Mouse (Mus musculus) left cerebral cortex, postnatal 14 days (tissue): ENCODE measurements around the gene Rbm47. TPM values are rescaled to one million over a fixed set of nuclear protein-coding genes. Genes with fewer than 3 reads are reported as not detected.
"Not testable (repeated sequence)": the region's sequence is repeated elsewhere in the genome, so short reads cannot be mapped to it uniquely, and the experiment has no call there.

Source experiments
- DNase-seq, 2 experiments: peaks; one replicate each; pipeline ENCODE4 v3.0.0; 2021 to 2022; ENCODE audit warnings: low spot score in 2 of 2, mixed read lengths in 1 of 2
- intact Hi-C: fragments of 180-260 bp; cut with DNase I; formaldehyde crosslinking; loops from one replicate; pipeline ENCODE4 v1.15.1; 2025
- long read RNA-seq, 2 experiments: library from polyadenylated mRNA; stranded (forward); transcript quantifications; one replicate each; pipeline ENCODE4 v2.0.0; 2021
- total RNA-seq, 2 experiments: library from RNA; stranded (reverse); gene quantifications; 2 replicates each; pipeline ENCODE4 v1.2.3; 2021

Gene Rbm47
- total RNA-seq: 1 to 10 TPM; 1.2 to 1.6 TPM
- long read RNA-seq, experiment 1, full-length matches to known transcripts: 1 of 1 reads
- long read RNA-seq, experiment 1, partial matches to known transcripts: 0 of 1 reads
- long read RNA-seq, experiment 1, other reads (novel, unspliced or antisense): 0 of 1 reads
- long read RNA-seq, experiment 2, full-length matches to known transcripts: 2 of 2 reads
- long read RNA-seq, experiment 2, partial matches to known transcripts: 0 of 2 reads
- long read RNA-seq, experiment 2, other reads (novel, unspliced or antisense): 0 of 2 reads

- intact Hi-C loops: no loop called here
- no peak for DNase-seq
Measured at GRCm38 (mm10) chr5:66173018-66173417, at the start of gene Rbm47. Rbm47 (minus strand) TSS chr5:66173118.

GRCm38 (mm10) chr5:66220620-66221019 is 47.7 kb upstream of the Rbm47 start:
- no peak for DNase-seq
- intact Hi-C loops: no loop called here

DNA sequence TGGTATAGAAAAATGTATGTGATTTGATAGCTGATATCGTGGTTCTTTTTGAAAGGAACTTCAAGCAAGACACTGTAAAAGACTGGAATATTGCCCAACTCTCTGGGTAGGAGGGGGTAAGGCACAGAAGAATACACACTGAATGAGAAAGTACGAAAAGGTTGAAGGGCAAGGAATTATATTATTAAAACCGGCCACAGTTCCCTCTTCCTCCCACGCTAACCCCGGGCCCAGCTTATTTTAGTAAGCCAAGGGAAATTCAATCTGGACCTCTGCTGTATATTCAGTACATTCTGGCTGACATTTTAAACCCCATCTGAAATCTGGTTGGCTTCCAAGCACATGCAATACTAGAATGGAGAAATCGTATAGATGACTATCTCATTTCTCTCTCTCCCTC is 46.8 kb upstream of the Rbm47 start:
- intact Hi-C loops: no loop called here

DNA sequence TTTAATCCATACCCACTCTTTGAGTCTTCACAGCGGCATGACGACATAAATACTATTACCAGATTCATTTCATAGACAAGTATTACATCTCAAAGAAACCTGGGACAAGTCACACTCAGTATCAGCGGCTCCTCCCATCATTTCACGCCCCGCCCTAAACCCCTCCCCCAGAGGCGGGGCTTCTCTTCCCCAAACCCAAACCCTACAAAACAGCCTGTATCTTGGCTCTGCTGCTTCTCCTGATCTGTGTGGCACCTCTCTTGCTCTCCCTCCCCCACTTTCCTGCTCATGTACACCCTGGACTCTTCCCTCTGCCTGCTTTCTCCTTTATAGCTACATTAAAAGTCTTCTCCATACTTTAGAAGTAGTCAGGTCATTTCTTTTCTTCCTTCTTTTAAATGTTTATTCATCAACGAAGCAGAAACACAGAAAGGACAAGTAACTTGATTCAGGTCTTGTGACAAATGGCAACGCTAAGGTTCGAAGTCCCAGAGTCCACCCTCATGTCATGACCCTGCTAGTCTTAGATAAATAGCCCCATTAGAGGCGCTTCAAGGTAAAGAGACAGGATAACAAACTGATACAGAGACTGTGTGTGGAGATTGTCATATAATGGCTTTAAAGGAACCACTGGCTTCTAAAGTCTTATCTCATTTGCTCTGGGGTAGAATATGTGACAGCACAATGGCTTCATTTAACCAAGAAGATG is 42.8 kb upstream of the Rbm47 start:
- intact Hi-C loops: no loop called here
- DNase-seq: no peak

More for the DNA sequence above, 46.8 kb upstream of the Rbm47 start:
- DNase-seq: no peak

GRCm38 (mm10) chr5:66214395-66214935 is 41.5 kb upstream of the Rbm47 start:
- intact Hi-C loops: no loop called here

DNA sequence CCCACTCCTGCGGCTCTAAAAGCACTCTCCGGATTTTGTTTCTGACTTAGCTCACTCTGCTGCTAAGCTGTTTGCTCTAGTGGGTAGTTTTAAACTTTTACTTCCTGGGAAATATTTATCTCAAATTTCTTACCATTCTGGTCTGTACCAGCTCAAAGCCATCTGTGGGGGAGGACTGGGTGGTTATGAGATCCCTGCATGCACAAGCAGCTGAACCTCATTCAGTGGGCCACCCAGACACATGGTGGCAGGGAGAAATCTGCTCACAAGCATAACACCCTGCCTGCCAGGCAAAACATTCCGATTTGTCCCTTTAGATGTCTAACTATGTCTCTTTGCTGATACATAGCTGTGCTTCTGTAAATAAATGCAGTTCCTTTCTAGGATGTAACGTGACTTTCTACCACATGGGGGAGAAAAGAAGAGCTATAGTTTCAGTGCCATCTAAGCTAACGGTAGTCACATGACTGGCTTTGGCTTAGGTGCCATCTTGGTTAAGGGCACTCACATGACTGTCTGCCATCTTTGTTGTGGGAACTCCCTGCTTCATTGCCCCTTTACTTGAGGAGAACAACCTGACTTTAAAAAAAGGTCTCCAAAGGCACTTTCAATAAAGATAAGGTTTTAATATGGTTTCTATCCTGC is 36.7 kb upstream of the Rbm47 start:
- intact Hi-C loops: no loop called here
- peak in 1 of 2 experiments; percentile 72 for DNase-seq

More at GRCm38 (mm10) chr5:66214395-66214935, 41.5 kb upstream of the Rbm47 start:
- no peak for DNase-seq

- intact Hi-C loops: no loop called here
- DNase-seq: no peak
Measured at GRCm38 (mm10) chr5:66204966-66205365, 32.0 kb upstream of the Rbm47 start.

- DNase-seq: no peak
- intact Hi-C loops: no loop called here
Measured at GRCm38 (mm10) chr5:66203424-66203823, 30.5 kb upstream of the Rbm47 start.

DNA sequence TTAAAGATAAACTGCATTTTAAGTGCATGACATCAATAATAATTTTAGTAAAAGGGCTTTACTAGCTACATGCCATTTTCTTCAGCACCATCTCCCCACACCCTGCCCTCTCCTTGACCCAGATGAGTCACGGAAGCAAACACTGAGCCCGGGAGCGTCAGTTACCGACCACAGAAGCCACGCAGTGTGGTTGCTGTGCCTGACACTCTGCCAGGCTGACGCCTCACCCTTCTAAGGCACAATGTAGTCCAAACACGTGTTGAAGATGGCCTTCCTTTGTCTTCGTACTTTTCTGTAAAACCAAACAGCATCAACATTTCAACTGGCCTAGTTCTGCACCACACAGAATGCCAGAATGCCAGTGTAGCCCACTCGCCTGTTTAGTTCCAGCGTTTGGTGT is 27.1 kb upstream of the Rbm47 start:
- intact Hi-C loops: no loop called here
- no peak for DNase-seq

DNA sequence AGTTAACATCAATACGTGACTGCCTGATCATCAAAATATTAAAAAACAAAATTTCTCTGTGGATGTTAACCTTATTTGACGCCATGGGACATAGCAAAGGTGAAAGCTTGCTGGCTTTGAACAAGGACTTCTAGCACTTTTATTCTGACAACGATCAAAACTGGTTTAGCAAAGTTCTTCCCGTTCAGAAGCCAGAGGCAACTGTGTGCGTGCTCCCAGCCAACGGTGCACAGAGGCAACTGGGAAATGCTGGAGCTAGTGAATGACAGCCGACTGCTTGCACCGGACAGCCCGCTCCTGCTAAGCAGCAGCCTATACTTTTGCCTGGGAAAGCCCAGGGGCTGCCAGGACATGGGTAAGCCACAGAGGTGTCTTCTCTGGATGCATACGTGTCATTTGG is 22.4 kb upstream of the Rbm47 start:
- no peak for DNase-seq
- intact Hi-C loops: no loop called here

DNA sequence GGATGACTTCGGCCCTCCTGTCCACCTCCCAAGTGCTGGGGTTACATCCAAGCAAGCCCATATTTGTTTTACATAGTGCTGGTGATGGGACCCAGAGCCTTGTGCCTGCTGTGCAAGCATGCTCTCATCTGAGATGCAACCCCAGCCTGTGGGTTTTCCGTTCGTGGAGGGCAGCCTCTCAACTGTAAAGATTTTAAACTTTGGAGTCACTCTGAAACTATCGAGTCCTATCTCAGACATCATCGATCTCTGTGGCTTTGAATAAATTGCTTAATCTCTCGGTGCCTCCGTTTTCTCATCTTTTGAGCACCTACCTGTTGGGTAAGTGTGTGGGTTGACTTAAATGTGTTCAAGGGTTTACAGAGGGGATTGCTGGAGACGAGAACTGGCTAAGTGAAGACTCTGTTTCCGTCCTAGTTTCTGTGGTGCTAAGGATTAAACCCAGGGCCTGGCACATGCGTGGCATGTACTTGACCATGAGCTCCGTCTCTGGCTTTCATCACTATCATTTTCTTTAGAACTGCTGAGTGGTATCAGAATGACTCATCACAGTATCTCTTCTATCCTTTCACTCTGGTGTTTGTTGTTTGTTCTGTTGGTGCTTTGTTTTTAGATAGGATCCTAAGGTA is 20.4 kb upstream of the Rbm47 start:
- DNase-seq: no peak
- intact Hi-C loops: no loop called here

DNA sequence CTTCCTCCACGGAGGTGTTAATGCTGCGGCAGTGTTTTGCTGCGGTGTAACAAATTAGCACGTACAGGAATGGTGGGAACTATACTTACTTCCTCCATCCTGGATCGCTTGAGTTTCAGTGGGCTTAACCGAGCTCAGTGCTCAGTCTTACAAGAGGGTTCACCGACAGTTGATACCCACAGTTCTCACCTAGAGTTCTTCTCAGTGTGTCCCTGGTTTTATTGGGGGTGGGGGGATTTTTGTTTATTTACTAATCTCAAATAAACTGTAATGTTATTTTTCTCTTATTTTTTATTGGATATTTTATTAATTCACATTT is 18.2 kb upstream of the Rbm47 start:
- no peak for DNase-seq
- intact Hi-C loops: no loop called here

DNA sequence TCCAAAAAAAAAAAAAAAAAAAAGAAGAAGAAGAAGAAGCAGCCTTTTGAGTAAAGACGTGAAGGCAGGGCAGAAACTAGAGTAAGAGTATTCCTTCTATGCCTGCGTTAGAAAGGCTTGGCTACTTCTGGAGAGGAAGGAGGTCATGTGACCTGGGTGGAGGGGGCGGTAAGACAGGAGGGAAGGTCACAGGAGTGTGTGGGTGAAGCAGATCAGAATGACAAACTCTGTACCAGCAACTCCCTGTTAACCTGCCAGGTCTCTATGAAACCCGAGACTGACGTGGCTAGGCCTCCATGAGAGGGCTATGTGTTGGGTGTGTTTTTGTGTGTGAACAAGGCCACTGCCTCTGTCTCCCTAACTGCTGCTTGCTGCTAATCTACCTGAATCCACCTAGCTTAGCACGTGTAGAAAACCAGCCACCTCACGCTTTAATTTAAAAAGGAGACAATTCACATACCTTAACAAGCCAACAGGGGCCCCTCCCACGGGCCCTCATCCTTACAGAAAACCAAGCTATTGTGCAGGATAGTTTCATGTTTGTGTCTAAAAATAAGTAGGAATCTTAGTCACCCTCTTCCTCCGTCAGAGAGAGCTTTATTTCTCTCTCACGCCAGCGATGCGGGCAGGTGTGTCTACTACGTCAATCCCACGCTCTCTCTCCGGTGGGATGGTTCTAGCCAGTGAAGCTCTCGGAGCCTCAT is 17.7 kb upstream of the Rbm47 start:
- DNase-seq: peak in 1 of 2 experiments; percentile 10

DNA sequence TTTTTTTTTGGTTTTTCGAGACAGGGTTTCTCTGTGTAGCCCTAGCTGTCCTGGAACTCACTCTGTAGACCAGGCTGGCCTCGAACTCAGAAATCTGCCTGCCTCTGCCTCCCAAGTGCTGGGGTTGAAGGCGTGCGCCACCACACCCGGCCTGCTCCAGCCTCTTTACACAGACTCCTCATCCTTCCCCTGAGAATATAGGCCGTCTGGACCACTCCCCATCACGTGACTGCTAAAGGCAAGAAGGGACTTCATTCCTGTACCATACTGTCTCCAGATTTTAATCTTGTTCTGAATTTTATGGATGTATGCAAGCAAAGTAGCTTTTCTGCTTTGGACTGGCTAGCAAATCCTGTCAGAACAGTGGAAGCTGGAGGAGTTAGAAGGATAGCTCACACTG is 15.7 kb upstream of the Rbm47 start:
- DNase-seq, intact Hi-C loops: not testable (repeated sequence)

More for the DNA sequence above, 17.7 kb upstream of the Rbm47 start:
- intact Hi-C loops: no loop called here

- peak; percentile 28 to 46 for DNase-seq
- intact Hi-C loops: no loop called here
Measured at GRCm38 (mm10) chr5:66182156-66182555, 9.2 kb upstream of the Rbm47 start.

DNA sequence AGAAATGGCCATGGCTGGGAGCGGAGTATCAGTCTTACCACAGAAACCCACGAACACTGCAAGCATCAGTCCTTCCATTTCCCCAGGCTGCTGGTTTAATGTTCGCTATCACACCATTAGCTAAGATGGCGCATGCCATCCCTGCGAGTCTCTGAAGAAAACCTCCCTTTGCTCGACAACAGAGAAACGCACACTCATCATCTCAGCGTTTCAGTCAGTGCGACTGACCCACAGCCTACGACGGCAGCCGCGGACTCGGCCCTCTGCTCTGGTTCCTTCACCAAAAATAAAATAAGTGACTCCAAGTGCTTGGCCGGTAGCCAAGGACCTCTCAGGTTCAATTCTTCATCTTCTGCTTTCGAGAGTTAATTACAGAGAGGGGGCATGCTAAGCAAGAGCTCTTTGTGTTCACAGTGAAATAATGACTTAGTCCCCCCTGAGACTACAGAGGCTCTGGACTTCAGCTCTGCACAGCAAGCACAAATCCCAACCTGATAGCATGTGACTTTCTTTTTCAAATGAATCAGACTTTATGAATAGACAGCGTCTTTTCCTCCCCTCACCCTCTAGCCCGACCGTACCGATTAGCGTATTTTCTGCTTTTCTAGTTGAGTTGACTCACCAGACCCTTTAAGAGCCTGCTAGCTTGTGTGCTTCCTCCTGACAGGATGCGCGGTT is 1.4 kb upstream of the Rbm47 start:
- intact Hi-C loops: no loop called here
- no peak for DNase-seq

DNA sequence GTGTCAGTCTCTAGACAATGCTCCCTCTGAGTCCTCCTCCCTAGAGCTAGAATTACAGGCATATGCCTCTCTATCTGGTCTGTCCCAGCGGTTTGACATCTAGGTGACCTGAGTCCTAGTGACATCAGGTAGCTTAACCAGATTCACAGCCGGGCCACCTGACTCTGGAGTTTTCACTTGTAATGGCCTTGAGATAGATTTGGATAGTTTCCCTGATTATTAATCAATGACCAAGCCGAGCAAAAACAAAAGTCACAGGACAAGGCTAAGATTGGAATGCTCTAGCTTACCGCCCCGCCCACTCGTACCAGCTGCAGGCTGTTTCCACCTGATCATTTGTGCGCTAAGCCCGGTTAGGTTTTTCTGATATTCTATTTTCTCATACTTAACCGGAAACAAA is 2.3 kb downstream of the Rbm47 start:
- DNase-seq: no peak
- intact Hi-C loops: no loop called here

DNA sequence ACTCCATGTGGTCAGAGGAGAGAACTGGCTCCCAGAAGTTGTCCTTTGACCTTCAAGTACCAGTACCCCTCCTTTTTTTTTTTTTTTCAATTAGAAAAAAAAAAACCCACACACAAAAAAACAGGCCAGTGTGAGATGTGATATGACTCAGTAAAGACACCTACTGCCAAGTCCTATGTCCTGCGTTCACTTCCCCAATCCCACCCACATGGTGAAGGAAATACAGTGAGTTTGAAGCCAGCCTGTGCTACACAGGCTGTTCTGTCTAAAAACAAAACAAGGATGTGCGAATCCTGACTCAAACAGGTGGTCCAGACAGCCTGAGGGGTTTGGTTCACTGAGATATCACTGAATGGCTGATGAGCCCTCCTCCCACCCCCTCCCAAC is 3.8 kb downstream of the Rbm47 start:
- intact Hi-C loops: no loop called here

More for the DNA sequence above, 3.8 kb downstream of the Rbm47 start:
- DNase-seq: peak in 1 of 2 experiments; percentile 35
